Mouse (Mus musculus) MN1 (cell line): Measurements from ENCODE around the gene Gm10061.
"Not testable (repeated sequence)": the region's sequence is repeated elsewhere in the genome, so short reads cannot be mapped to it uniquely, and the experiment has no call there.

Experiments
- DNase-seq: peaks from one replicate; pipeline ENCODE4 v3.0.0-alpha.2; 2016; ENCODE audit warnings: low spot score

Gene Gm10061

DNA sequence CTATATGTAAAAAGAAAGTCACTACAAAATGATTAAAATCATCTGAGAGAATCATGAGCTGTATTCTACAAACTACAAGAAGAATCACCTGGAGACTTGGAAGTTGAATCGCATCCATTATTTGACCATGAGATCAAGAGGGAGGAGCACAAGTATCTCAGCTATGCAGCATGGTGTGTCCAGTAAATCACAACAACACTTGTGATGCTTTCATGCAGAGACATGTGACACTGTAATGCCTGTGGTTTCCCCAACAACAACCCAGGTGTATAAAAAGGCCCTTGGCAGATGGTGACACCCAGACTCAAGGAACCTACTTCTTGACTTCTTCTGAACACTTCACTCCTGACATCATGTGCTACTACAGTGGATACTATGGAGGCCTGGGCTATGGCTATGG is at the start of gene Gm10061:
Gene Gm10061, plus strand, starts transcription at position 301 of the 400 bp plus-strand sequence.
- DNase-seq: no peak

GRCm38 (mm10) chr16:89140551-89140950 is 10.3 kb upstream of the Gm10061 start, which contains the start of gene Gm6358:
Gm6358 (plus strand) TSS chr16:89140851.
- DNase-seq: no peak

DNA sequence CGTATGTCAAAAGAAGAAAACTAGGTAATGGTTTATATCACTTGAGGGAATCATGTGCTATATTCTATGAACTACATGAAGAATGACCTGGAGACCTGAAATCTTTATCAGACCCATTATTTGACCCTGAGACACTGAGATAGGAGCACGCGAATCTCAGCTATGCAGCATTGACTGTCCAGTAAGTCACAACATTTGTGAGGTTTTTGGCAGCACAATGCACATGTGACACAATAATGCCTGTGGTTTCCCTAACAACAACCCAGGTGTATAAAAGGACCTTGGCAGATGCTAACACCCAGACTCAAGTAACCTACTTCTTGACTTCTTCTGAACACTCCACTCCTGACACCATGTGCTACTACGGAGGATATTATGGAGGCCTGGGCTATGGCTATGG is 6.8 kb downstream of the Gm10061 start, which contains the start of gene Gm9789:
Gene Gm9789, plus strand, starts transcription at position 301 of the 400 bp plus-strand sequence.
- no peak for DNase-seq

DNA sequence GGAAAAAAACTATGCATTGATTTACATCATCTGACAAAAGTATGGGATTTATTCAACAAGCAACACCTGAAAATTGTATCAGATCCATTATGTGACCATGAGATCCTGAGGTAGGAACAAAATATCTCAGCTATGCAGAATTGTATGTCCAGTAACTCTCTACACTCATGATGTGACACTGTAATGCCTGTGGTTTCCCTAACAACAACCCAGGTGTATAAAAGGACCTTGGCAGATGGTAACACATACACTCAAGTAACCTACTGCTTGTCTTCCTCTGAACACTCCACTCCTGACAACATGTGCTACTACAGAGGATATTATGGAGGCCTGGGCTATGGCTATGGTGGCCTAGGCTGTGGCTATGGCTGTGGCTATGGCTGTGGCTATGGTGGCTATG is 18.3 kb downstream of the Gm10061 start, which contains the start of gene Gm7735:
Gene Gm7735, plus strand, starts transcription at position 301 of the 400 bp plus-strand sequence.
- DNase-seq: not testable (repeated sequence)

DNA sequence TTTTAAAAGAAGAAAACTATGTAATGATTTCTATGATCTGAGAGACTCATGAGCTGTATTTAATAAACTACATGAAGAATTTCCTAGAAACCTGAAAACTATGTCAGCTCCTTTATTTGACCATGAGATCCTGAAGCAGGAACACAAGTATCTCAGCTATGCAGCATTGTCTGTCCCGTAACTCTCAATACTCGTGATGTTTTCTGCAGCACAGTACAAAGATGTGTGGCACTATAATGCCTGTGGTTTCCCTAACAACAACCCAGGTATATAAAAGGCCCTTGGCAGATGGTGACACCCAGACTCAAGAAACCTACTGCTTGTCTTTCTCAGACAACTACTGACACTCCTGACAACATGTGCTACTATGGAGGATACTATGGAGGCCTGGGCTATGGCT is 23.5 kb downstream of the Gm10061 start, which contains the start of gene 1110057P08Rik:
Gene 1110057P08Rik, plus strand, starts transcription at position 301 of the 400 bp plus-strand sequence.
- DNase-seq: no peak

DNA sequence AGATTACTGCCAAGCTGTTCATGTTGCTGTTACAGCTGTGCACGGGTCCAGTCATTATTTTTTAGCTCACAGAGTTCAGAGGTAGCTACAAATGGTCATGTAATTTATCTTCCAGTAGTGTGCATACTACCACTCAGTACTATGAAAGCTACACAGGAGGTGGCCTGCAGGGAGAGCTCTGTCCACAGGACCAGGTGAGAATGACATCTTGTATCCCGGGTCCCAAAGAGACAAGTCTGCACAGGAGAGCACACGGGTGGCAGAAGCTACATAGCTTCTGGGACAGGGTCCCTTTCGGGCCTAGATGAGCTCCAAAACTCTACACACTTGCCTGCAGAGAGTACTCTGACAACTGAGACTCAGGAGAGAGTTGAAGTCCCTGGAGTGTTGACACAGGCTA is 37.7 kb downstream of the Gm10061 start:
- DNase-seq: no peak
